Comparison of ENCODE assay signal across 15 mouse cellular contexts in genomic region chr17:81479807-81480206, GRCm38 (mm10). TPM values are rescaled to one million over a fixed set of nuclear protein-coding genes. Genes with fewer than 3 reads are reported as not detected.
DNase-seq lines count a peak whose midpoint lies in the region; ATAC-seq lines count a peak whose summit lies in the region.
"Had no signal": no experiment of that assay in that cellular context is flagged by ENCODE, and none has a peak within 500 bp of the region (broad histone marks: within the 10 kb centered on the region; RNA-seq: fewer than 3 reads in every experiment).

No protein-coding gene starts in this region.

- H3K27ac ChIP-seq in hindbrain, embryonic 13.5 days = peak overlapping the region; percentile 88
- H3K27ac ChIP-seq in hindbrain, embryonic 11.5 days (ENCODE audit: low read depth, low read length) = no peak overlapping the region
- H3K27ac ChIP-seq in forebrain, embryonic 13.5 days = no peak overlapping the region
- H3K27ac ChIP-seq in midbrain, embryonic 14.5 days (replicated peaks; ENCODE audit: low read depth, low read length) = 0 out of 2 replicates have a peak overlapping the region, but pooled peaks have one; percentile 74
- H3K27ac ChIP-seq: liver, embryonic 13.5 days had no signal

- no peaks in the 10 kb centered on the region for H3K36me3 ChIP-seq in hindbrain, embryonic 13.5 days
- no peaks in the 10 kb centered on the region for H3K36me3 ChIP-seq in hindbrain, embryonic 11.5 days (ENCODE audit: control insufficient read depth, insufficient read depth, low read length)
- no peaks in the 10 kb centered on the region for H3K36me3 ChIP-seq in forebrain, embryonic 13.5 days (ENCODE audit: poor library complexity, severe bottlenecking)
- no peaks in the 10 kb centered on the region for H3K36me3 ChIP-seq in midbrain, embryonic 14.5 days (ENCODE audit: control insufficient read depth, insufficient read depth, low read length)
- H3K36me3 ChIP-seq: liver, embryonic 13.5 days had no signal

- peaks cover 20% of the 10 kb centered on the region for H3K4me1 ChIP-seq in hindbrain, embryonic 13.5 days (replicated peaks)
- no peaks in the 10 kb centered on the region for H3K4me1 ChIP-seq in hindbrain, embryonic 11.5 days (replicated peaks; ENCODE audit: control insufficient read depth, insufficient read depth, low read length)
- peaks cover 18% of the 10 kb centered on the region for H3K4me1 ChIP-seq in forebrain, embryonic 13.5 days
- peaks cover 14% of the 10 kb centered on the region for H3K4me1 ChIP-seq in midbrain, embryonic 14.5 days (ENCODE audit: control insufficient read depth, insufficient read depth, low read length)
- H3K4me1 ChIP-seq: liver, embryonic 13.5 days had no signal

- peak overlapping the region; percentile 22 for H3K4me2 ChIP-seq in hindbrain, embryonic 13.5 days
- H3K4me2 ChIP-seq in hindbrain, embryonic 11.5 days (replicated peaks; ENCODE audit: low read depth, low read length) = no peak overlapping the region
- peak overlapping the region; percentile 32 for H3K4me2 ChIP-seq in forebrain, embryonic 13.5 days
- H3K4me2 ChIP-seq in midbrain, embryonic 14.5 days (ENCODE audit: low read length) = peak overlapping the region; percentile 27; the same call in 1 of the 2 replicates
- H3K4me2 ChIP-seq: liver, embryonic 13.5 days had no signal

- no peaks in the 10 kb centered on the region for H3K27me3 ChIP-seq in hindbrain, embryonic 13.5 days
- no peaks in the 10 kb centered on the region for H3K27me3 ChIP-seq in hindbrain, embryonic 11.5 days (ENCODE audit: control insufficient read depth, insufficient read depth, low read length)
- H3K27me3 ChIP-seq in forebrain, embryonic 13.5 days = no peaks in the 10 kb centered on the region
- H3K27me3 ChIP-seq in midbrain, embryonic 14.5 days (ENCODE audit: control insufficient read depth, insufficient read depth, low read length) = no peaks in the 10 kb centered on the region
- H3K27me3 ChIP-seq: CH12.LX; liver, embryonic 13.5 days had no signal

- WGBS in hindbrain, embryonic 13.5 days = 41% methylated on average over 4 of the region's 4 CpGs
- WGBS in hindbrain, embryonic 11.5 days = 77% methylated on average over 4 of the region's 4 CpGs
- 20% methylated on average over 4 of the region's 4 CpGs for WGBS in forebrain, embryonic 13.5 days
- 30% methylated on average over 4 of the region's 4 CpGs for WGBS in midbrain, embryonic 14.5 days

- H3K4me3 ChIP-seq in hindbrain, embryonic 13.5 days = no peak overlapping the region
- H3K4me3 ChIP-seq in hindbrain, embryonic 11.5 days (ENCODE audit: low read depth, low read length) = no peak overlapping the region
- no peak overlapping the region for H3K4me3 ChIP-seq in forebrain, embryonic 13.5 days
- H3K4me3 ChIP-seq in midbrain, embryonic 14.5 days (replicated peaks; ENCODE audit: low read depth, low read length) = no peak overlapping the region
- H3K4me3 ChIP-seq: erythroblast, embryonic 14.5 days; liver, embryonic 13.5 days had no signal

- ATAC-seq in hindbrain, embryonic 13.5 days (ENCODE audit: low FRiP score) = peak; percentile 33
- ATAC-seq in hindbrain, embryonic 11.5 days (ENCODE audit: low FRiP score) = no peak
- ATAC-seq in common myeloid progenitor, adult 5-6 weeks (replicated peaks; ENCODE audit: low read depth, poor library complexity, severe bottlenecking) = peak; percentile 29; the same call in 1 of the 2 replicates
- ATAC-seq in forebrain, embryonic 13.5 days = no peak; the same call in 1 of the 2 replicates
- ATAC-seq in midbrain, embryonic 14.5 days (ENCODE audit: low FRiP score, low TSS enrichment) = no peak; the same call in 1 of the 2 replicates

- no peak for DNase-seq in hindbrain, embryonic 11.5 days (ENCODE audit: low spot score)
- DNase-seq in midbrain, embryonic 14.5 days = peak; percentile 49
- DNase-seq in urinary bladder, adult 18-20 months (ENCODE audit: low spot score in 2 of 2) = no peak
- no peak for DNase-seq in kidney, postnatal 36 days
- DNase-seq: liver, embryonic 13.5 days had no signal

- no peaks in the 10 kb centered on the region for H3K9me3 ChIP-seq in hindbrain, embryonic 13.5 days
- H3K9me3 ChIP-seq in hindbrain, embryonic 11.5 days (ENCODE audit: control insufficient read depth, low read length) = no peaks in the 10 kb centered on the region
- H3K9me3 ChIP-seq in forebrain, embryonic 13.5 days (replicated peaks) = no peaks in the 10 kb centered on the region
- no peaks in the 10 kb centered on the region for H3K9me3 ChIP-seq in midbrain, embryonic 14.5 days (ENCODE audit: control insufficient read depth, low read length)
- H3K9me3 ChIP-seq: liver, embryonic 13.5 days had no signal

- H3K9ac ChIP-seq in hindbrain, embryonic 13.5 days = no peak overlapping the region
- no peak overlapping the region for H3K9ac ChIP-seq in hindbrain, embryonic 11.5 days (ENCODE audit: low read depth, low read length)
- H3K9ac ChIP-seq in forebrain, embryonic 13.5 days = no peak overlapping the region
- H3K9ac ChIP-seq in midbrain, embryonic 14.5 days (replicated peaks; ENCODE audit: low read length) = no peak overlapping the region
- H3K9ac ChIP-seq: liver, embryonic 13.5 days had no signal

RNA-seq across cellular contexts. Expression of gene Gm11096, which starts 38.2 kb away (rescaled TPM):
- not detected in 2 replicates for polyA plus RNA-seq in hindbrain, embryonic 13.5 days (2015; fragmentation: Nextera tagmentation; extraction: Ambion mirVana)
- polyA plus RNA-seq in hindbrain, embryonic 11.5 days (2014; fragmentation: Nextera tagmentation; extraction: Ambion mirVana) = not detected in 2 replicates
- not detected in 2 replicates for total RNA-seq in common myeloid progenitor, adult 5-6 weeks (2017)
- polyA plus RNA-seq in forebrain, embryonic 13.5 days (2015; fragmentation: Nextera tagmentation; extraction: Ambion mirVana) = not detected in 2 replicates
- polyA plus RNA-seq in midbrain, embryonic 14.5 days (2014; fragmentation: Nextera tagmentation; extraction: Ambion mirVana) = not detected in 2 replicates
- total RNA-seq: adrenal gland, adult 18-20 months; CH12.LX; gastrocnemius, adult 18-20 months; heart, postnatal 10 days; left cerebral cortex, postnatal 4 days had no signal
- polyA plus RNA-seq: erythroblast, embryonic 14.5 days; liver, embryonic 13.5 days; testis, adult 2 months had no signal

Comparison
In these comparisons a context has a peak if more than half of its experiments do, and no peak if none do; other contexts are left out.
1. ATAC-seq: peak in hindbrain, embryonic 13.5 days (single experiment) and common myeloid progenitor, adult 5-6 weeks (single experiment); none in hindbrain, embryonic 11.5 days (single experiment), forebrain, embryonic 13.5 days (single experiment) and midbrain, embryonic 14.5 days (single experiment).
2. H3K27ac ChIP-seq: peak in hindbrain, embryonic 13.5 days (single experiment) and midbrain, embryonic 14.5 days (single experiment); none in hindbrain, embryonic 11.5 days (single experiment) and forebrain, embryonic 13.5 days (single experiment).